Mouse (Mus musculus): ENCODE data around the gene Aldoart2.
"Not testable (repeated sequence)": the region's sequence is repeated elsewhere in the genome, so short reads cannot be mapped to it uniquely, and the experiment has no call there.

The Aldoart2 gene

DNA sequence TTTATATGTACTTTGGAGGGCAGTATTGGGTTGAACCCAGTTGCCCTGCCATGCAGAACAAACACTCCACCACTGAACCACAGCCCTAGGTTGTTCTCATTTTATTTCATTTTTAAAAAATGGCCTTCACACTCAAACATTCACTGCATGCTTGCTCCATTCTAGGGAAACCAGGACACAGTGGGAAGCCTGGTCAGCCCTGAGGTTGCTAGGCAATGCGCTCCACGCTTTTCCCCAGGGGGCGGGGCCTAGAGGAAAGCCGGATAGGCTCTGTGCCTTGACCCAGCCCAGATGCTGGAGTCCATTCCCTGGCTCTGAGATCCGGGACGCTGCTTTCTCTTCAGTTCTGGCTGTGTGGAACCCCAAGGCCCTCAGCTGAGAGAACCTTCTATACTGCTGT lies 8.8 kb downstream of the Aldoart2 start:
- no peak for DNase-seq (ENCODE audit: low spot score)

GRCm38 (mm10) chr12:55586936-55587335 lies 21.9 kb downstream of the Aldoart2 start:
- DNase-seq (ENCODE audit: low spot score) = not testable (repeated sequence)

DNA sequence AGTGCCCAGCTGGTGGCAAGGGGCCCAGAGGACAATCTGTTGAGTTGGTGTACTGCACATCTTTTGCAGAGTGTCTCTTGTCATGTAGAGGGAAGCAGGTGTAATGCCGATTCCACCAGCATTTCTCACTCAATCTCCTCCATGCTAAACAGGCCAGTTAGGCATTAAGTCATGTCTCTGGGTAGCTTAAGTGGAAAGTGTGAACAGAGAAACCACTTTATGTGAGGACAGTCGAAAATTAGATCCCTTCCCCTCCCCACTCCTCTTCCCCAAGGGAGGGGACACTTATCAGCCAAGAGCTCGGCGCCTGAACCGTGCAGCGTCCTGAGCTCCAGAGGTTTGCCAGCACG lies 33.5 kb downstream of the Aldoart2 start:
- no peak for DNase-seq (ENCODE audit: low spot score)

DNA sequence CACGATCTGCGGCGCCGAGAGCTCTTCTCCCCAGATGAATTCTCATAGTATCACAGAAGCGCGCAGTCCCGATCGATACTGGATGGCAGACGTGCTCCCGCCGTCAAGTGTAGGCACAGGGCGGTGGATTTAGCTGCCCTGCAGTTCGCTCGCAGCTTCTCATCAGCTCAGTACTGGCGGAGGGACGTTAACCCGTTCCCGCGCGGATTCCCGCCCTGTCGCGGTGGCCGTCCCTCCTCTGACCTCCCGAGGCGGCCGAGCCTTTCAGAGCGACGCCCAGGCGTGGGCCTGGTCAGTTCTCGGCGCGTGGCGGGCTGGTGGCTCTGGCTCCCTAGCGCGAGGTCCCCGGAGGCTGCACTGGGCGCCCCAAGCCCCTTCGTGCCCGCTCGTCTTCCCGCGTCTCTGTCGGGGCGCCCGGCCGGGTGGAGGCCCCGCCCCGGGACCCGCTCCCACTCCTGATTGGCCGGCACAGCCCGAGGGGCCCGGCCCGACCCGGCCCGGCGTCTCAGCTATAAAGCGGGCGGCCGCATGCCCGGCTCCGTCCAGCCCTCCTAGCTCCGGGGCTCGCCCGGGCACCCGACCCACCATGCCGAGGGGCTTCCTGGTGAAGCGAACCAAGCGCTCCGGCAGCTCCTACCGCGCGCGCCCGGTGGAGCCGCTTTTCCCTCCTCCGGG lies 34.0 kb downstream of the Aldoart2 start, which contains the start of gene Insm2:
Gene Insm2 (plus strand): TSS at position 541 of the 675 bp plus-strand sequence.
- no peak for DNase-seq (ENCODE audit: low spot score)

GRCm38 (mm10) chr12:55599639-55600502 lies 34.8 kb downstream of the Aldoart2 start:
- DNase-seq (ENCODE audit: low spot score) = peak; percentile 86

GRCm38 (mm10) chr12:55600503-55600994 lies 35.5 kb downstream of the Aldoart2 start:
- peak; percentile 42 for DNase-seq (ENCODE audit: low spot score)

GRCm38 (mm10) chr12:55604411-55604810 lies 39.4 kb downstream of the Aldoart2 start:
- DNase-seq (ENCODE audit: low spot score) = no peak

DNA sequence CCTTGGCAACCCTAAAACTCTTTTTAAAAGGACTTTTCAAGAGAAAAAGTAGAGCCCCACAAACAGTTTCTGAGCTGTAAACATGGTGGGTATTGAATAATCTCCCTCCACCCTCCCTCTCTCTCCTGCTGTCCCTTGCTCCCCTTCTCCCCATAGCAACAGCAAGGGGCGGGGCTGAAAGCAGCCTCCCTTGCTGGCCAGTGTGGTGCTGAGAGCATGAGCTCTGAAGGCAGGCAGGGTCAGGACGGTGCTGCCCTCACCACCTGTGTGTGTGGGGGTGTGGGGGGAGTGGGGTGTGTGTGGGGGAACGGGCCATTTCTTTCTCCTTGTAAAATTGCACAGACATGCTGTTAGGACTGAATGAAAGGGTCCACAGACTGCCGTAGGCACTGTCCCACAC lies 42.9 kb downstream of the Aldoart2 start:
- no peak for DNase-seq (ENCODE audit: low spot score)

DNA sequence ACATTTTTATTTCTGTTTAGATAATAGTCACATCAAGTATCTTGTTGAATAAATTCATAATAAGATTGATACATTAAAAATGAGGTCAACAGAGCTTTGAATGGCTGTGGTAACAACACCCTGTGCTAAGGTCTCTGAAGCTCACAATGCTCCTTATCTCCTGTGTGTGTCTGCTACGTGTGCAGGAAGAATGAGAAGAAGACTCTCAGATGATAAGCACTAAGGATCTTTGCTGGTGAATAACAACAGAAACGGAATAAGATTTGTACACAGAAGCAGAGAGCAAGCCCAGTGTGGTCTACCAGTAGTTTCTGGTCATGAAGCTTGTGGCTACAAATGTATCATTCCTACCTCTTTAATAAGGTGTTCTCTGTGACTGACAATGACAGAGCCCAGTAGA lies 45.8 kb downstream of the Aldoart2 start:
- no peak for DNase-seq (ENCODE audit: low spot score)

Data from testis, postnatal 10 days (tissue).